ENCODE assay signal across 8 mouse cellular contexts in the genomic region with DNA sequence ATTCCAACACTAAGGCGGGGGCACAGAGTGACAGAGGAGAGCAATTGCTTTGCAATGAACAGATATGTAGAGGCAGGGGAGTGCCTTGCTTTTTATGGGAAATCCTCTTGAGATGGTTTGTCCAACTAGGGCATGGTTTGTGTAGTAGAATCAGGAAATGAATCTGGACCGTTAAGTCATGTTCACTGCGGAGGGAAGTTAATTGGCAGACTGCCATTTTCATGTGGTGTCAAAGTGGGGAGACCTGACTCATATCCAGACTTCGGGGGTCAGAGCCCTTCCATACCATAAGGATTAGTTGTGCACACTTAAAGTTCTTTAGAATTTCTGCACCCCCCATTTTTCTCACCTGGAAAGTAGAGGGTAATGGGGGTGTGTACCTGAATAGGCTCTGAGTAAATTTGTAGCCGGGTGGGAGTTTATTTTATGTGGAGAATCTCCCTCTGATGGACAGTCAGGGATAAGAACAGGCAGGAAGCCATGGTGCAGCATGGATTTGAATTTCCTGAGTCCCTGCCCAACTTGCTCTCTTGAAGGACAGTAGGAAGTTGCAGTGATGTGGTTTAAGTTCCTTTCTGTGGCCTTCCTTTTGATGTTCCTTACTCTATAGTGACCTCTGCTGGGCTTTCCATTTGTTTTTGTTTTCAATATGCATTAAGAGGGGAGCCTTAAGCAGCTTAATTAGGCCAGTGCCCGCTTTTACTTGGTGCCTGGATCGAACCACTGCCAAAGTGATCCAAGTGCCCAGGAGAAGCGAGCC.
DNase-seq lines count a peak whose midpoint lies in the region.

No protein-coding gene starts in this region.

- peak; percentile 28 to 81 for DNase-seq in frontal cortex, adult 2 months (ENCODE audit: extremely low spot score in 1 of 2, low spot score in 1 of 2)
- no peak for DNase-seq in frontal cortex, postnatal 10 days (ENCODE audit: low spot score in 2 of 2)
- peak; percentile 23 for DNase-seq in right cerebral cortex, adult 18-20 months
- no peak for DNase-seq in right cerebral cortex, postnatal 25 days
- peak; percentile 22 for DNase-seq in heart, adult 9 months (ENCODE audit: low spot score in 2 of 2)
- peak; percentile 55 to 56 for DNase-seq in left cerebral cortex, postnatal 14 days (ENCODE audit: low spot score in 2 of 2)
- DNase-seq in spleen, adult 18-20 months, result no peak
- DNase-seq in urinary bladder, postnatal 25 days (ENCODE audit: low spot score), result no peak

- intact Hi-C loops in left cerebral cortex, postnatal 14 days (cut with DNase I), result loop anchor here (5.0 kb wide), 3 partner anchors 159 to 214 kb away; no protein-coding TSS in a partner anchor

Comparison
In these comparisons a context has a peak if more than half of its experiments do, and no peak if none do; other contexts are left out.
1. DNase-seq: peak in frontal cortex, adult 2 months (2 of 2), right cerebral cortex, adult 18-20 months (single experiment), heart, adult 9 months (2 of 2) and left cerebral cortex, postnatal 14 days (2 of 2); none in frontal cortex, postnatal 10 days (0 of 2), right cerebral cortex, postnatal 25 days (single experiment), spleen, adult 18-20 months (0 of 2) and urinary bladder, postnatal 25 days (single experiment).